Mouse (Mus musculus) hindbrain, embryonic 15.5 days (tissue): ENCODE measurements at regions not wholly inside any gene's neighbourhood (a gene's known extent, or its start where the extent isn't known, plus 50 kb on each side); places are given as distances from the start of the nearest gene placed in this dataset.
A peak's percentile ranks its signal among the peaks of the same experiment; 100 is the strongest.

Experiments used
- ATAC-seq: fragments of 200-750 bp; cut with Nextera tagmentation; 2 replicates; pipeline ENCODE4 v1.8.0; 2017; ENCODE audit warnings: low read depth, moderate number of reproducible peaks, moderate TSS enrichment; ENCODE audit not compliant: low FRiP score
- H3K27ac ChIP-seq: fragments of 300-500 bp; sonication (generic); replicated peaks from 2 replicates; pipeline ENCODE4 v1.5.1; 2015; ENCODE audit warnings: mild to moderate bottlenecking, inconsistent platforms
- H3K27me3 ChIP-seq: fragments of 300-500 bp; sonication (generic); 2 replicates; pipeline ENCODE4 v1.6.1; 2015; ENCODE audit warnings: control low read depth, inconsistent platforms
- H3K36me3 ChIP-seq: fragments of 300-500 bp; sonication (generic); 2 replicates; pipeline ENCODE4 v1.6.1; 2015; ENCODE audit warnings: control low read depth, inconsistent platforms
- H3K4me1 ChIP-seq: fragments of 300-500 bp; sonication (generic); replicated peaks from 2 replicates; pipeline ENCODE4 v1.6.1; 2015; ENCODE audit warnings: control low read depth, inconsistent platforms
- H3K4me2 ChIP-seq: fragments of 300-500 bp; sonication (generic); 2 replicates; pipeline ENCODE4 v1.6.1; 2015; ENCODE audit warnings: moderate library complexity, mild to moderate bottlenecking, inconsistent platforms
- H3K4me3 ChIP-seq: fragments of 300-500 bp; sonication (generic); 2 replicates; pipeline ENCODE4 v1.5.1; 2015; ENCODE audit warnings: mild to moderate bottlenecking, inconsistent platforms
- H3K9ac ChIP-seq: fragments of 300-500 bp; sonication (generic); 2 replicates; pipeline ENCODE4 v1.6.1; 2015; ENCODE audit warnings: inconsistent platforms
- H3K9me3 ChIP-seq: fragments of 300-500 bp; sonication (generic); 2 replicates; pipeline ENCODE4 v1.6.1; 2016; ENCODE audit warnings: control low read depth, inconsistent platforms
- WGBS: fragments of 180-500 bp; shearing (Covaris S2); methylation state at CpG from one replicate; pipeline ENCODE4 v1.1.7; 2015; 5-methylcytosine and 5-hydroxymethylcytosine counted together

DNA sequence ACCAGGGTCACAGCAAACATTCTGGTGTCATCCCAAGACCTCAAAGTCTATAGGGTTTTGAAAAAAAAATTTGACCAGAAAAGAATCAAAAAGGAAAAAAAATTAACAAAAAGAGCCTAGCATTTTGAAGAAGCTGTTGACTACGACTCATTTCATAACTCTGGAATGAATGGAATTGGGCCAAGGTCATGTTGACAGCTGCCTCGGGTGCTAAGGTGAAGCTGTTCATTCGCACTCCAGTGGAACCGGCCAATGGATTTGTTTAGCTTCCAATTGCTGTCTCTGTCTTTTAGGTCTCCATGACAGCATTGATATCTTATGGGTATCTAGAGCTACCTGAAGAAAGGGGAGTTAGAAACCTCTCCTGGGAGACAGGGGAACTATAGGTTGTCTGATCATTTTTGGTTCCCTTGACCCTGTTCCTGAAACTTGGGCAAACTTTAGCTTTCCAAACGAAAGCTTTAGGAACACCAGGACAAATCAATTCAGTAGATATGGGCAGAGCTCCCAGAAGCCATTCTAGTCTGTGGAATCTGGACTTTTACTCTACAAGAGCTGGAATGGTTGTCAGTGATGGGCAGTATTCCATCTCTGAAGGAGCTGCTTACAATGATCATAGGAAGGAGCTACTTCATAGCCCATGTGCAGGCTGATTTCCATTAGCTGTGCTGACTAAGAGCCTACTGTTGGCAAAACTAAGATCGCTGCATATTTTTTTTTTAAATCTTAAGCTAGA lies 432.7 kb upstream of the Nr2f2 start:
- Histone ChIP-seq H3K27me3 (0 out of 2 replicates have a peak, but pooled peaks cover 3% of the 10 kb centered on the region), H3K36me3 (no peaks in the 10 kb centered on the region), H3K27ac (no peak overlapping the region), H3K9ac (no peak overlapping the region), H3K4me3 (no peak overlapping the region), H3K4me2 (no peak overlapping the region), H3K4me1 (no peaks in the 10 kb centered on the region), H3K9me3 (no peaks in the 10 kb centered on the region)
- ATAC-seq, result no peak
- 79% methylated on average over 6 of the region's 6 CpGs for WGBS

DNA sequence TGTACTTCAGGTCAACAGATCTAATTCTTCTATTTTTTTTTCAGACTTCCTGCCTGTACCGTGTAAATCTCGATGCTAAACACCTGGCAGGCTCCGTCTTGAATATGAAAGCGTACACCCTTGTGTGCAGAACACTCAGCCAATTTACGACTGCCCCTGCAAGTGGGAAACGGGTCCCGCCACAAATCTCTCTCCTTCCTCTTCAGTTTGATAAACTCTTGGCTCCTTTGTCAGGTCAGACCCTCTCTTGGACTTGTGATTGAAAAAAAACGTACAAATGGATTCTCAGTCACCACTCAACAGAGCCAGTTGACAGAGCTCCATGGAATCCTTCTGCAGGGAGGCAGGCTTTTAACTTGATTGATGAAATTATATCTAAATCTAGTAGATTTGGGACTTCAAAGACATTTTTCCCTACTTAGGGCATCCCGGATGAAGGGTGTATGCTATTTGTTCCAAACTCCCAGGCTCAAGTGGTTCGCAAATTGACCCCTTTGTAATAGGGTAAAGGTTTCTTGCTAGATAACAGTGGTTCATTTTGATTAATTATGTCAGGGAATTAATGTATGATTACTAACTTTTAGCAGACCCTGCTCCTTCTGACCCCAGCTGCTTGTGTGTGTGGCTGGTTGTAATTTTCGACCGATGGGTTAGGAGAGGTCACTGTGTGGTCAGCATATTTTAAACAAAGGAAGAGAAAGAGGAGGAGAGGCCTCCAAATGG lies 429.7 kb upstream of the Nr2f2 start:
- Histone ChIP-seq H3K4me1 (no peaks in the 10 kb centered on the region), H3K9me3 (no peaks in the 10 kb centered on the region), H3K4me3 (no peak overlapping the region), H3K36me3 (no peaks in the 10 kb centered on the region), H3K27ac (no peak overlapping the region), H3K9ac (no peak overlapping the region), H3K27me3 (0 out of 2 replicates have a peak, but pooled peaks cover 3% of the 10 kb centered on the region), H3K4me2 (no peak overlapping the region)
- ATAC-seq, result no peak
- WGBS, result 58% methylated on average over 12 of the region's 12 CpGs

DNA sequence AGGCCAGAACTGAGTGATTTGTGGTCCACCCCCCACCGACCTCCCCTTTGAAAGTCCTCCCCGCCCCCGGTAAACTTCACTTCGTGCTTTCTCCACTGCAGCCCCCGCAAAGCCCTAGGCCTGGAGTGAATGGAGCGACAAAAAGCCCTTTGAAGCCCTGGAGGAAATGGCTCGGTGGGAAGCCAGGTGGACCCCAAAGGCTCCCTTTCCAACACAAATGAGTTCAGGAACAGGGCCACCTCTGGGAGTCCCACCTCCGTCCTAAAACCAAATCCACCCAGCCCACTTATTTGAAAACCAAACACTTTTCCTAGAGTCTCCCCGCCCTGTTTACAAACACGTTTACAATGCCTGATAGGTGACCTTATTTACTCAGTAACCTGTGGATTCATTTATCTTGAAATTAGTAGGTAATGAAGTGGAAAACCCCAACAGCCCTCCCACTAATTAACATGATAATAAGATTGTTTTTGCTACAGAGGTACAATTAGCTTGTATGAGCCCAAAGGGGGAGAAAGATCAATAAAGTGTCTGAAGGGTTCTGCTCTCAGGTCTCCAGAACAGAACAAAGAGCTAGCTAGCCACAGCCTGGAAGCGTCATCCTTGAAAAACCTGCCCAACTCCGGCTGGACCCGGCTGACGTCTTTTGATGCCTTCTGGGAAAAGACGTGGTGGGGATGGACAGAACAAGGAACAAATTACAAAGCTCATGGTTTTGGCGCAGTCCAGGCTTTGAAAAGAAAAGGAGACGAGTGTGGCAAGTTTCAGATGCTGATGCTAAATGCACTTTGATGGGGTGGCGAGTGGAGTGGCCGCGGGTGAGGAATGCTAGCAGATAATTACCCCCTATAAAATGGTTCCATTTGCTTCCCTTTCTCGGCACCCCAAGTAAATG lies 422.6 kb upstream of the Nr2f2 start:
- ATAC-seq, result no peak
- Histone ChIP-seq H3K27ac (no peak overlapping the region), H3K4me2 (peak overlapping the region; percentile 45), H3K4me3 (peak overlapping the region; percentile 5; the same call in 1 of the 2 replicates), H3K36me3 (no peaks in the 10 kb centered on the region), H3K4me1 (peaks cover 10% of the 10 kb centered on the region), H3K27me3 (peaks cover 11% of the 10 kb centered on the region; the same call in 1 of the 2 replicates), H3K9me3 (no peaks in the 10 kb centered on the region), H3K9ac (no peak overlapping the region)
- WGBS, result 5% methylated on average over 21 of the region's 21 CpGs

DNA sequence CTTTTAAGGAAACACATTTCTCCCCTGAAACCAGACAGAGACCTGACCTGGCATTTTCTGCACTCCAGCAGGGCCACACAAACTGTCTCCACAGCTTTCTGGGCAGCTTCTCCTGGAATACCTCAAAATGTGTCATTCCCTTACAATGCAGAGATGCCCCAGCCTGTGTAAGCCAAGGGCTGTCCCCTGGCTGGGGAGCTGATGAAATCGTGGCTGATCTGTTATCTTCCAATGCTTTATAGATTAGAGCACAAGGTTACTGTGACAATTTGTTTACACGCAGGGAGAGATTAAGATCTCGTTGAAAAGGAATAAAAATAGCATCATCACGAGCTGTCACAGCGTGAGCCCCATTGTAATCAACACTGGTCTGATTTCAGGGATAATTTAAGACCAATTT lies 421.4 kb upstream of the Nr2f2 start:
- H3K9ac ChIP-seq, result no peak overlapping the region

DNA sequence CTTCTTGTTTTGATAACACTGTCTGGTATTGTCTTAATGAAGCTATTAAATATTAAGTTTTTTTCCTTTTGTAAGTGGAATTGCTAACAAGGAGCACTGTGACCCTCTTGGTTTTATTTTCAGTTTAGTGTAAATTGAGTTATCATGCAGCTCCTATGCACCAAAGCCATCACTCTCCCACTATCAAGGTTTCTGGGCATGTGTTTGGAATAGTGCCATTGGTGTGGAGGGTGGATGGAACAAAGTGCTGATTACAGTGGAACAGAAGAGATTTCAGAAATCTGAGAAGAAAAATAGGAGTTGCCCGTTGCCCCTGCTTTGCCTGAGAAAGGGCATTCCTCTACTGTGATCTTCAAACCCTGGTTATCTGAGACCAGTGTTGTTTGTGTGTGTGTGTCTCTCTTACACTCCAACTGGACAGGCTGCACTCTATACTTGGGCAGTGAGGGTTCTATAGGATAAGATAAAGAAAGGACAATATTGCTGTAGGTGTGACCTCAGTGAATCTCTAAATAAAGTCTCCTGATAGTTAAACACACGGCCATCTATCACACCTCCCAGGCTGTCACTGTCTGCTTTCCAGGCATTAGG lies 414.3 kb upstream of the Nr2f2 start:
- WGBS, result 80% methylated on average over 2 of the region's 2 CpGs
- Histone ChIP-seq H3K4me3 (no peak overlapping the region), H3K4me1 (no peaks in the 10 kb centered on the region), H3K9me3 (no peaks in the 10 kb centered on the region), H3K4me2 (no peak overlapping the region), H3K9ac (no peak overlapping the region), H3K36me3 (no peaks in the 10 kb centered on the region), H3K27ac (no peak overlapping the region), H3K27me3 (peaks cover 2% of the 10 kb centered on the region; the same call in 1 of the 2 replicates)
- ATAC-seq, result no peak

More for the DNA sequence above, 421.4 kb upstream of the Nr2f2 start:
- WGBS, result 16% methylated on average over 5 of the region's 5 CpGs
- no peak for ATAC-seq
- peaks cover 10% of the 10 kb centered on the region for H3K4me1 ChIP-seq
- no peak overlapping the region for H3K4me2 ChIP-seq
- peaks cover 11% of the 10 kb centered on the region; the same call in 1 of the 2 replicates for H3K27me3 ChIP-seq
- no peak overlapping the region for H3K27ac ChIP-seq
- no peak overlapping the region for H3K4me3 ChIP-seq
- H3K9me3 ChIP-seq, result no peaks in the 10 kb centered on the region
- H3K36me3 ChIP-seq, result no peaks in the 10 kb centered on the region

DNA sequence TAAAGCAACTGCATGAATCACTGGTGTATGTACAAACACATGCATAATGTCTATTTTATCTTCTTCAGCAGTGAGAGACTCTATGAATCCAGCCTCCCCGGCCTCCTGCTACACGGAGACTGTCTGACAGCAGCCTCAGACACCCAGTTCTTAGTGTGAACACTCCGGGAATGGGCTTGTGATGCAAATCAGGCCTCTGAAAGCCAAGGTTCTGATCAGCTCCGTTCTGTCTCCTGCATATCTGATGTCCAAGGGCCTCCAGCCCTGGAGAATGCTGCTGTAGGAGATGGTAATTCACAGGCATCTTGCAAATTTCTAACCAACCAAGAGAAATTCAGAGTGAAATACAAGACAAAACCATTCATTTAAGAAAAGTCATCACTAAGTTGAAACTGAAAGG lies 411.2 kb upstream of the Nr2f2 start:
- Histone ChIP-seq H3K27ac (no peak overlapping the region), H3K9me3 (no peaks in the 10 kb centered on the region), H3K36me3 (no peaks in the 10 kb centered on the region), H3K4me3 (no peak overlapping the region), H3K4me1 (no peaks in the 10 kb centered on the region), H3K4me2 (no peak overlapping the region), H3K9ac (no peak overlapping the region), H3K27me3 (0 out of 2 replicates have a peak, but pooled peaks cover 4% of the 10 kb centered on the region)
- no peak for ATAC-seq
- 15% methylated on average over 4 of the region's 4 CpGs for WGBS

DNA sequence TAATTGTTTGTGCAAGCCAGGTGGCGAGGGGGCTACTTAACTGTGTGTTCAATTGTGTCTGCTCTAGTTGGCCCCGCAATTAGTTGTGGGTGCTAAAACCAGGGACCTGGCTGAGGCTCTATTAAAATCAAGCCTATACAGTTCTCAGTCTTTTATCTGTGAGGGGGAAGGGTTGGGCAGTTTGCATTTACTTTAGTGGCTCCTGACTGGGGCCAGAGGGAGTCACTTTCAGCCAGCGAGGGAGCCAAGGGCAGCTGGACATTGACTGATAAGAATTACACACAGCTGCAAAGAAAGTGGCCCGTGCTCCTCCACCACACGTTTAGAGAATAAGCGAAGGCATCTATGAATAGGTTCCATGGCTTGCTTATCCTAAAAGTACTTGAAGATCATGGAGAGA lies 403.1 kb upstream of the Nr2f2 start:
- H3K4me3 ChIP-seq, result no peak overlapping the region
- no peaks in the 10 kb centered on the region for H3K9me3 ChIP-seq
- WGBS, result 72% methylated on average over 6 of the region's 6 CpGs
- ATAC-seq, result no peak
- H3K27me3 ChIP-seq, result no peaks in the 10 kb centered on the region
- no peak overlapping the region for H3K4me2 ChIP-seq
- H3K36me3 ChIP-seq, result no peaks in the 10 kb centered on the region
- H3K27ac ChIP-seq, result no peak overlapping the region
- H3K9ac ChIP-seq, result no peak overlapping the region
- H3K4me1 ChIP-seq, result no peaks in the 10 kb centered on the region

DNA sequence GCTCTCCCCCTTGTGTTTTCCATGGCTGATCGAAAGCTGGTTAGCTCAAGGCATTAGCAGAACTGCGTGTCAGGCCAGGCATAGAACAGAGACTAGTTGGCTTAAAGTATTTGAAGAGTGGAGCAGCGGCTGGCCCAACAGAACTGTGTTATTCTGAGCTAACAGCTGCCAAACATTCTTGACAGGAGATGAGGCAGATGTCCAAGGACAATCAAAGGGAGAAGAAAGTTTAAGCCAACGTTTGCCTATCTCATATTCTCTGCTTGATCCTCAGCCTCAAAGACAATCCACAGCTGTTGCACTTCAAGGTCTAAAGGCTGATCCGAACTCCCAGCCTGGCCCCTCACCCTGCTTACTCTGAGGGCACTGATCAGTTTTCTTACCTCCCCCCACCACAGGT lies 401.2 kb upstream of the Nr2f2 start:
- Histone ChIP-seq H3K27ac (no peak overlapping the region), H3K9me3 (no peaks in the 10 kb centered on the region), H3K4me3 (no peak overlapping the region), H3K9ac (no peak overlapping the region), H3K4me1 (no peaks in the 10 kb centered on the region), H3K27me3 (no peaks in the 10 kb centered on the region), H3K36me3 (no peaks in the 10 kb centered on the region), H3K4me2 (no peak overlapping the region)
- no peak for ATAC-seq
- 78% methylated on average over 5 of the region's 5 CpGs for WGBS

DNA sequence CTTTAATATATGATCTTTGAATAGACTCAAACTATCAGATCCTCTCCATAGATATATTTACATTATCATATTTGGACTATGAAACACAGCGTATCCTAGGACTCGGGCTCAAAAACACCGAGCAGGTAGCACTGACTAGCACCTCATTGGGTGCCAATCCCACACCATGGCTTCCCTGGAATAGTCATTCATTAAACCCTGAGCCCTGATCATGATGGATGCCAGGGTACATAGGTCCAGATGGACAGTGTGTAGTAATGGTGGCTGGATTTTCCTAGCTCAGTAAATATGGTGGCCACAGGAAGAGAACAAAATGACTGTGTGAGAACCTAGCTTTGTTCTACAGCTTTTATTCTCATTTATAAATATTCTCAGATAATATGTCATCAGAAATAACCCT lies 390.1 kb upstream of the Nr2f2 start:
- no peak overlapping the region for H3K4me2 ChIP-seq
- WGBS, result 96% methylated on average over 3 of the region's 3 CpGs
- no peaks in the 10 kb centered on the region for H3K4me1 ChIP-seq
- 0 out of 2 replicates have a peak, but pooled peaks cover 2% of the 10 kb centered on the region for H3K27me3 ChIP-seq
- no peaks in the 10 kb centered on the region for H3K9me3 ChIP-seq
- no peak for ATAC-seq
- H3K9ac ChIP-seq, result no peak overlapping the region
- H3K27ac ChIP-seq, result no peak overlapping the region
- no peak overlapping the region for H3K4me3 ChIP-seq
- no peaks in the 10 kb centered on the region for H3K36me3 ChIP-seq

DNA sequence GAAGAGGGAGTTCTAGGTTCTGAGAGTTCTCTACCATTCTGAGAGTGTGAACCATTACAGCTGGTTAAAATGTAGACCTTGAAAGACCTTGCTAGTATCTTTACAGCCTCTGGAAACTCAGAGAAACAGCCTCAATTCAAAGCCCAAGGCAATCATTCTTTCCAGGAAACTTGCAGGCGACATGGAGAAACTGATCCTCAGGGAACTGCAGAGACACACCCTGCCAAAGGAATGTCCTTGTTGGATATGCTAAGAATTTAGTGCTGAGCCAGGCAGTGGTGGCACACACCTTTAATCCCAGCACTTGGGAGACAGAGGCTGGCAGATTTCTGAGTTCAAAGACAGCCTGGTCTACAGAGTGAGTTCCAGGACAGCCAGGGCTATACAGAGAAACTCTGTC lies 388.3 kb upstream of the Nr2f2 start:
- no peak overlapping the region for H3K4me2 ChIP-seq
- no peak overlapping the region for H3K9ac ChIP-seq
- H3K4me1 ChIP-seq, result no peaks in the 10 kb centered on the region
- no peaks in the 10 kb centered on the region for H3K9me3 ChIP-seq
- H3K27ac ChIP-seq, result no peak overlapping the region
- H3K4me3 ChIP-seq, result no peak overlapping the region
- no peaks in the 10 kb centered on the region for H3K36me3 ChIP-seq
- H3K27me3 ChIP-seq, result 0 out of 2 replicates have a peak, but pooled peaks cover 2% of the 10 kb centered on the region
- 93% methylated on average over 1 of the region's 1 CpGs for whole genome bisulfite sequencing
- ATAC-seq, result no peak

DNA sequence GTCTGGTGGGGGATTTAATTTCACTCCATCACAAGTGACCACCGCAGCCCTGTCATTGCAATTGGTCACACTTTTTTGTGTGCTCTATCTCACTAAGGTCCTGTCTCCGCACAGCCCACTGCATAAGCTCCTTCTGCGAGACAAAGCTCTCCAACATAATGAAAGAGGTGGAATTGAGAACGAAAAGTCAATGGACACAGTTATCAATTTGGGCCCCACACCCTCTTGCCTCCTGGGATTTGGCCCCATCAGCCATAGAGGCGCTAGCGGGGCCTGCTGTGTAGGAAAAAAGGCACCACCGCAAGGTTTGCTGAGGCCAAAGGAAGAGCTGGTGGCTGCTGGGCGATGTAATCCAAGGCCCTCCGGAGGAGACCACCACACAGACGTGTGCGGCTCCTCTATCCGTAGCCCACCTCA lies 386.3 kb upstream of the Nr2f2 start:
- WGBS, result 30% methylated on average over 12 of the region's 12 CpGs
- no peaks in the 10 kb centered on the region for H3K36me3 ChIP-seq
- no peak for ATAC-seq

More for the DNA sequence above, 386.3 kb upstream of the Nr2f2 start:
- H3K9me3 ChIP-seq, result no peaks in the 10 kb centered on the region
- H3K4me3 ChIP-seq, result no peak overlapping the region
- H3K4me2 ChIP-seq, result no peak overlapping the region
- H3K4me1 ChIP-seq, result no peaks in the 10 kb centered on the region
- no peak overlapping the region for H3K27ac ChIP-seq
- 0 out of 2 replicates have a peak, but pooled peaks cover 2% of the 10 kb centered on the region for H3K27me3 ChIP-seq
- no peak overlapping the region for H3K9ac ChIP-seq
